Mouse (Mus musculus) stomach, embryonic 14.5 days (tissue): ENCODE data around the gene Tspyl2. TPM values are rescaled to one million over a fixed set of nuclear protein-coding genes. Genes with fewer than 3 reads are reported as not detected.
A peak's percentile ranks its signal among the peaks of the same experiment; 100 is the strongest.
"Not testable (repeated sequence)": the region's sequence is repeated elsewhere in the genome, so short reads cannot be mapped to it uniquely, and the experiment has no call there.

Experiments
- ATAC-seq: fragments of 200-750 bp; cut with Nextera tagmentation; 2 replicates; pipeline ENCODE4 v1.8.0; 2017; ENCODE audit warnings: low read depth, moderate TSS enrichment; ENCODE audit not compliant: insufficient number of reproducible peaks, insufficient read depth, low FRiP score
- H3K27ac ChIP-seq: fragments of 300-500 bp; sonication (generic); 2 replicates; pipeline ENCODE4 v1.5.1; 2014; ENCODE audit warnings: mild to moderate bottlenecking, low read length, moderate library complexity, mixed read lengths
- H3K27me3 ChIP-seq: fragments of 300-500 bp; sonication (generic); 2 replicates; pipeline ENCODE4 v1.6.1; 2014; ENCODE audit warnings: low read length, control low read depth, mixed read lengths; ENCODE audit not compliant: control insufficient read depth, insufficient read depth
- H3K36me3 ChIP-seq: fragments of 300-500 bp; sonication (generic); 2 replicates; pipeline ENCODE4 v1.6.1; 2014; ENCODE audit warnings: mild to moderate bottlenecking, control low read depth, low read length, moderate library complexity, mixed read lengths; ENCODE audit not compliant: control insufficient read depth, insufficient read depth
- H3K4me1 ChIP-seq: fragments of 300-500 bp; sonication (generic); 2 replicates; pipeline ENCODE4 v1.6.1; 2014; ENCODE audit warnings: low read length, control low read depth, mixed read lengths; ENCODE audit not compliant: control insufficient read depth, insufficient read depth
- H3K4me2 ChIP-seq: fragments of 300-500 bp; sonication (generic); replicated peaks from 2 replicates; pipeline ENCODE4 v1.6.1; 2014; ENCODE audit warnings: low read depth, low read length, control low read depth
- H3K4me3 ChIP-seq: fragments of 300-500 bp; sonication (generic); 2 replicates; pipeline ENCODE4 v1.5.1; 2014; ENCODE audit warnings: low read depth, low read length, control low read depth
- H3K9ac ChIP-seq: fragments of 300-500 bp; sonication (generic); replicated peaks from 2 replicates; pipeline ENCODE4 v1.6.1; 2014; ENCODE audit warnings: low read depth, mild to moderate bottlenecking, control low read depth, low read length, moderate library complexity, mixed read lengths
- H3K9me3 ChIP-seq: fragments of 300-500 bp; sonication (generic); 2 replicates; pipeline ENCODE4 v1.6.1; 2016; ENCODE audit warnings: low read depth, low read length, control low read depth; ENCODE audit not compliant: control insufficient read depth
- WGBS: fragments of 180-500 bp; shearing (Covaris S2); extraction: QIAGEN DNeasy Blood & Tissue Kit; methylation state at CpG from one replicate; pipeline ENCODE4 v1.1.7; 2014; 5-methylcytosine and 5-hydroxymethylcytosine counted together
- polyA plus RNA-seq: library from polyadenylated mRNA; unstranded; fragments of >200 nt; fragmentation: Nextera tagmentation; extraction: Ambion mirVana; gene quantifications from 2 replicates; pipeline ENCODE4 v1.2.1, GENCODE M21; 2014

The Tspyl2 gene
- polyA plus RNA-seq, 1 experiment from 2014 or later = 25.6 TPM

GRCm38 (mm10) chrX:152320535-152320934 lies 21.7 kb downstream of the Tspyl2 start:
- ATAC-seq = no peak
- Histone ChIP-seq H3K4me1 (no peaks in the 10 kb centered on the region), H3K9ac (no peak overlapping the region), H3K27me3 (no peaks in the 10 kb centered on the region), H3K4me2 (no peak overlapping the region), H3K9me3 (no peaks in the 10 kb centered on the region), H3K4me3 (no peak overlapping the region), H3K27ac (no peak overlapping the region), H3K36me3 (no peaks in the 10 kb centered on the region)
- 59% methylated on average over 4 of the region's 4 CpGs for WGBS

DNA sequence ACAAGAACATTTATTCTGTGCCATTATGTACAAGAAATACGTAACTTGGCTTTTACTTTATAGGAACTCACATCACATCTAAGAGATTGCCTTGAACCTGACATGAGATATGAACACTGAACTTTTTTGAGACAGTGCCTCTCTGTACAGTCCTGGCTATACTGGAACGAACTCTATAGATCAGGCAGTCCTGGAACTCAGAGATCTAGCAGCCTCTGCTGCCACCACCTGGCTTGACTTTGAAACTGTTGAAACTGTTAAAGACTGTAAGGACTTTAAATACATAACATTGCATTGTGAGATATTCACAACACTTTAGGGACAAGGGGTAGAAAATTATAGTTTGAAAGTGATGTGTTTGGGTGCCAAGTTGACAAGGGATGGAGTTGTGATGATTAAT lies 34.3 kb downstream of the Tspyl2 start:
- no peak overlapping the region for H3K9ac ChIP-seq
- WGBS = 54% methylated on average over 2 of the region's 2 CpGs
- H3K36me3 ChIP-seq = no peaks in the 10 kb centered on the region
- H3K4me2 ChIP-seq = no peak overlapping the region
- H3K27me3 ChIP-seq = no peaks in the 10 kb centered on the region
- H3K4me1 ChIP-seq = no peaks in the 10 kb centered on the region
- H3K27ac ChIP-seq = no peak overlapping the region
- H3K4me3 ChIP-seq = no peak overlapping the region
- ATAC-seq = peak; percentile 46; the same call in 1 of the 2 replicates
- no peaks in the 10 kb centered on the region for H3K9me3 ChIP-seq

GRCm38 (mm10) chrX:152307371-152307770 lies 34.9 kb downstream of the Tspyl2 start:
- Histone ChIP-seq H3K27ac (no peak overlapping the region), H3K4me1 (no peaks in the 10 kb centered on the region), H3K4me2 (no peak overlapping the region), H3K4me3 (no peak overlapping the region), H3K9ac (no peak overlapping the region), H3K36me3 (no peaks in the 10 kb centered on the region), H3K27me3 (no peaks in the 10 kb centered on the region), H3K9me3 (no peaks in the 10 kb centered on the region)
- ATAC-seq = no peak; the same call in 1 of the 2 replicates

DNA sequence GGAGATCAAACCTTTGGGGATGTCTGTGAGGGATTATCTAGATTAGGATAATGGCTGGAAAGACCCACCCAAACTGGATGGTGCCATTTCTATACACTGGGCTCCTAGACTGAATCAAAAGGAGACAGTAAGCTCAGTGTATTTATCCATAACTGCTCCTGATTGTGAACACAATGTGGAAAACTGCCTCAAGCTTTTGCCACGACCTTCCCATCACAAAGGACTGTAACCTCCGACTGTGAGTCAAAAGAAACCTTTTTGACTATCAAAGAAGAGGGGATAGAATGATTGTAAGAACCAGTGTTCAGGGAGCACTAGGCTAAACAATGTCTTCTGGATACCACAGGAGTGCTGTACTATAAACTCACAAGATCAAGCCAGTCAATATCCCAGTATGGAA lies 36.0 kb downstream of the Tspyl2 start:
- H3K27me3 ChIP-seq = no peaks in the 10 kb centered on the region
- H3K4me1 ChIP-seq = no peaks in the 10 kb centered on the region
- H3K27ac ChIP-seq = no peak overlapping the region
- no peaks in the 10 kb centered on the region for H3K36me3 ChIP-seq
- no peak overlapping the region for H3K4me2 ChIP-seq
- no peak for ATAC-seq
- H3K9ac ChIP-seq = no peak overlapping the region
- H3K9me3 ChIP-seq = no peaks in the 10 kb centered on the region
- H3K4me3 ChIP-seq = no peak overlapping the region
- WGBS = 74% methylated on average over 2 of the region's 2 CpGs

DNA sequence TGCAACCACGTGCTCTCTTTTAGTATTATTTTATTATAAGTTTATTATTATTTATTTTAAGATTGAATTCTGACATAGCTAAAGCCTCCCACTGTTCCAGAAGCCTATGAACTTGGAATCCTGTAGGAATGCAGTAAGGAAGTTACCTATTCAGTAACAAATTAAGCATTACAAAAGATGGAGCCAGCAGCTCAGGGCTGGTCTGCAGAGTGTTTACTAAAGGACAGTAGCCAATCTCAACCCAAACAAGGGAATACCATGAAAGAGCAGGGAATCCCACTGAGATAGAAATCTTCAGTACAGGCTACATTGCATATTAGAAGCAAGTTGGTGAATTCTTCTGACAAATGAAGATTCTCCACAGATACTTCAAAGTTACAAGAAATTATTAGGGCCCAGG lies 55.2 kb downstream of the Tspyl2 start:
- 67% methylated on average over 1 of the region's 1 CpGs for WGBS
- not testable (repeated sequence) for ATAC-seq, H3K4me3 ChIP-seq, H3K9ac ChIP-seq, H3K9me3 ChIP-seq, H3K4me2 ChIP-seq, H3K36me3 ChIP-seq, H3K27me3 ChIP-seq, H3K4me1 ChIP-seq, H3K27ac ChIP-seq

Other genes starting within 250 kb of the Tspyl2 start
- gene Iqsec2, start 198.2 kb downstream of the Tspyl2 start, polyA plus RNA-seq = 4.4 and 4.8 TPM in 2 replicates
- 29.8 and 54.8 TPM in 2 replicates for gene Kdm5c, start 109.4 kb downstream of the Tspyl2 start, polyA plus RNA-seq
- 23.9 and 25.9 TPM in 2 replicates for gene Kantr, start 14.9 kb downstream of the Tspyl2 start, polyA plus RNA-seq
- gene Gpr173, start 26.3 kb upstream of the Tspyl2 start, polyA plus RNA-seq = 4.4 and 5.6 TPM in 2 replicates
- not detected in 2 replicates for gene Cldn34a, start 220.9 kb upstream of the Tspyl2 start, polyA plus RNA-seq